Mouse (Mus musculus) MEL (cell line): ENCODE results near the gene Fam172a. TPM values are rescaled to one million over a fixed set of nuclear protein-coding genes. Genes with fewer than 3 reads are reported as not detected.

Source experiments
- DNase-seq: peaks from one replicate; pipeline ENCODE4 v3.0.0; 2011; ENCODE audit warnings: low read depth, low spot score
- H3K27ac ChIP-seq: 2 replicates; pipeline ENCODE4 v1.5.1; 2012; ENCODE audit warnings: low read depth, mild to moderate bottlenecking, control low read depth, low read length, moderate library complexity; ENCODE audit not compliant: control insufficient read depth
- H3K27me3 ChIP-seq, 2 experiments: fragments of 150-350 bp in 1 of 2; sonication (generic) in 1 of 2; 2 replicates each; pipeline ENCODE4 v1.6.1; 2012; ENCODE audit warnings: low read length in 2 of 2, mild to moderate bottlenecking in 2 of 2, improper control_type of control experiment in 1 of 2, moderate library complexity in 1 of 2; ENCODE audit not compliant: insufficient read depth in 2 of 2, control insufficient read depth in 1 of 2
- H3K36me3 ChIP-seq, 2 experiments: 2 replicates each; pipeline ENCODE4 v1.6.1; 2012 to 2014; ENCODE audit warnings: low read length in 2 of 2, improper control_type of control experiment in 1 of 2, inconsistent platforms in 1 of 2, mild to moderate bottlenecking in 1 of 2; ENCODE audit not compliant: insufficient read depth in 2 of 2, control insufficient read depth in 1 of 2
- H3K4me1 ChIP-seq, 2 experiments: fragments of 150-350 bp in 1 of 2; sonication (generic) in 1 of 2; 2 replicates each; pipeline ENCODE4 v1.6.1; 2012; ENCODE audit warnings: low read length in 2 of 2, improper control_type of control experiment in 1 of 2, mild to moderate bottlenecking in 1 of 2; ENCODE audit not compliant: insufficient read depth in 2 of 2, control insufficient read depth in 1 of 2
- H3K4me3 ChIP-seq, 2 experiments: fragments of 150-350 bp in 1 of 2; sonication (generic) in 1 of 2; 2 replicates each; pipeline ENCODE4 v1.5.1; 2012; ENCODE audit warnings: low read depth in 2 of 2, low read length in 2 of 2, mild to moderate bottlenecking in 2 of 2, moderate library complexity in 2 of 2, control low read depth in 1 of 2, improper control_type of control experiment in 1 of 2; ENCODE audit not compliant: control insufficient read depth in 1 of 2, insufficient read depth in 1 of 2
- H3K79me2 ChIP-seq: 2 replicates; pipeline ENCODE4 v1.6.1; 2012; ENCODE audit warnings: mild to moderate bottlenecking, low read length, moderate library complexity; ENCODE audit not compliant: control insufficient read depth, poor library complexity, insufficient read depth
- H3K9ac ChIP-seq: 2 replicates; pipeline ENCODE4 v1.6.1; 2012; ENCODE audit warnings: low read depth, mild to moderate bottlenecking, control low read depth, low read length, moderate library complexity; ENCODE audit not compliant: control insufficient read depth, poor library complexity, severe bottlenecking
- H3K9me3 ChIP-seq: fragments of 150-350 bp; sonication (generic); replicated peaks from 2 replicates; pipeline ENCODE4 v1.6.1; 2012; ENCODE audit warnings: mild to moderate bottlenecking, low read length, improper control_type of control experiment, moderate library complexity; ENCODE audit not compliant: insufficient read depth
- CHD1 ChIP-seq: IDR thresholded peaks from 2 replicates; pipeline ENCODE4 v1.6.1; 2012; ENCODE audit warnings: low read depth, mild to moderate bottlenecking, inconsistent platforms, low read length, improper control_type of control experiment
- ETS1 ChIP-seq: IDR thresholded peaks from 2 replicates; pipeline ENCODE4 v1.6.1; 2012; ENCODE audit warnings: low read depth, mild to moderate bottlenecking, inconsistent platforms, low read length, improper control_type of control experiment, moderate library complexity
- GATA1 ChIP-seq: IDR thresholded peaks from 2 replicates; pipeline ENCODE4 v1.6.1; 2011; ENCODE audit warnings: low read depth, low read length, improper control_type of control experiment
- HCFC1 ChIP-seq: IDR thresholded peaks from 2 replicates; pipeline ENCODE4 v1.6.1; 2012; ENCODE audit warnings: low read depth, mild to moderate bottlenecking, inconsistent platforms, low read length, improper control_type of control experiment, moderate library complexity
- MXI1 ChIP-seq: IDR thresholded peaks from 2 replicates; pipeline ENCODE4 v1.6.1; 2011; ENCODE audit warnings: mild to moderate bottlenecking, low read depth, low read length, improper control_type of control experiment
- MYC ChIP-seq: IDR thresholded peaks from 2 replicates; pipeline ENCODE4 v1.6.1; 2011; ENCODE audit warnings: low read depth, mild to moderate bottlenecking, low read length, improper control_type of control experiment, moderate library complexity
- NELFE ChIP-seq: IDR thresholded peaks from 2 replicates; pipeline ENCODE4 v1.6.1; 2011; ENCODE audit warnings: low read depth, low read length, improper control_type of control experiment
- POLR2AphosphoS5 ChIP-seq: IDR thresholded peaks from 2 replicates; pipeline ENCODE4 v1.6.1; 2012; ENCODE audit warnings: low read depth, borderline replicate concordance, mild to moderate bottlenecking, inconsistent platforms, low read length, moderate library complexity, mixed read lengths
- RAD21 ChIP-seq: IDR thresholded peaks from 2 replicates; pipeline ENCODE4 v1.6.1; 2011; ENCODE audit warnings: mild to moderate bottlenecking, low read depth, low read length, improper control_type of control experiment
- SMC3 ChIP-seq: IDR thresholded peaks from 2 replicates; pipeline ENCODE4 v1.6.1; 2011; ENCODE audit warnings: low read depth, low read length, improper control_type of control experiment
- TAL1 ChIP-seq: IDR thresholded peaks from 2 replicates; pipeline ENCODE4 v1.6.1; 2012; ENCODE audit warnings: mild to moderate bottlenecking, inconsistent platforms, low read length, moderate library complexity, mixed read lengths
- TCF12 ChIP-seq: IDR thresholded peaks from 2 replicates; pipeline ENCODE4 v1.6.1; 2014; ENCODE audit warnings: low read depth, mild to moderate bottlenecking, inconsistent platforms, low read length, improper control_type of control experiment, moderate library complexity
- UBTF ChIP-seq: IDR thresholded peaks from 2 replicates; pipeline ENCODE4 v1.6.1; 2012; ENCODE audit warnings: low read depth, mild to moderate bottlenecking, inconsistent platforms, low read length, improper control_type of control experiment, moderate library complexity, borderline replicate concordance; ENCODE audit not compliant: insufficient read depth
- ZC3H11A ChIP-seq: IDR thresholded peaks from 2 replicates; pipeline ENCODE4 v1.6.1; 2012; ENCODE audit warnings: low read depth, mild to moderate bottlenecking, inconsistent platforms, low read length, improper control_type of control experiment
- ZKSCAN1 ChIP-seq: IDR thresholded peaks from 2 replicates; pipeline ENCODE4 v1.6.1; 2012; ENCODE audit warnings: low read depth, mild to moderate bottlenecking, inconsistent platforms, low read length, improper control_type of control experiment, moderate library complexity
- ZMIZ1 ChIP-seq: IDR thresholded peaks from 2 replicates; pipeline ENCODE4 v1.6.1; 2012; ENCODE audit warnings: low read depth, mild to moderate bottlenecking, inconsistent platforms, low read length, improper control_type of control experiment, moderate library complexity
- ZNF384 ChIP-seq: IDR thresholded peaks from 2 replicates; pipeline ENCODE4 v1.6.1; 2012; ENCODE audit warnings: low read depth, mild to moderate bottlenecking, inconsistent platforms, low read length, improper control_type of control experiment
- polyA plus RNA-seq, 2 experiments: library from polyadenylated mRNA; stranded (reverse) in 1 of 2; unstranded in 1 of 2; fragments of >175 nt in 1 of 2; fragments of >200 nt in 1 of 2; gene quantifications; 2 replicates each; pipeline versions ENCODE4 v1.2.1 to v1.2.4; 2012; ENCODE audit warnings: low replicate concordance in 2 of 2, low read depth in 1 of 2; ENCODE audit not compliant: insufficient read length in 2 of 2, insufficient read depth in 1 of 2, missing spikeins in 1 of 2
- total RNA-seq: library from RNA; depleted of rRNA; stranded (reverse); fragments of 300-350 nt; gene quantifications from 2 replicates; pipeline ENCODE4 v1.2.3, GENCODE M21; 2012

The Fam172a gene
- total and polyA plus RNA-seq, 3 experiments, result 13.4 to 358 (median 19.6) TPM

DNA sequence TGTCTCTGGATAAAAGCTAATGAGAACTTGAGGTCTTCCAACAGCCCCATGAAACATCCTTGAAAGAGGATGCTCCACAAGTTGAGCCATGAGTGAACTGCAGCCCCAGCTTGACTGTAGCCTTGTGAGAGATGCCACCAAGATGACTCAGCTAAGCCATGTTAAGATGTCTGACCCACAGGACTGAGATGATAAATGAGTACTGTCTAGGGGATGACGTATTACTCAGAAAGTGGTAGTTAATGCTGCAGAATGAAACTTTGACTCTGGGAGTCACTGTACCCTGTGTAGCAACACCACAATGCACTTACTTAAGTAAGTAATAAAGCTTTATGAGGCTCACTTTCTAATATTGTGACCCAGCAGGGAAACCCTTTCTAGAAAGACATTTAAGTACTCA lies 308.3 kb downstream of the Fam172a start:
- H3K9ac ChIP-seq, result no peak overlapping the region
- no peaks in the 10 kb centered on the region for H3K27me3 ChIP-seq
- no peaks in the 10 kb centered on the region for H3K4me1 ChIP-seq
- no peaks in the 10 kb centered on the region for H3K9me3 ChIP-seq
- no peak for DNase-seq
- H3K36me3 ChIP-seq, result no peaks in the 10 kb centered on the region; a peak in 1 of 4 replicates
- no peak overlapping the region for H3K27ac ChIP-seq
- no peaks in the 10 kb centered on the region for H3K79me2 ChIP-seq
- no peak overlapping the region for H3K4me3 ChIP-seq
- TF ChIP-seq SMC3, result no peak
- no peak for TF ChIP-seq TCF12
- TF ChIP-seq ETS1, result no peak
- no peak for TF ChIP-seq RAD21
- no peak for TF ChIP-seq ZKSCAN1
- TF ChIP-seq POLR2AphosphoS5, result no peak
- TF ChIP-seq CHD1, result no peak
- no peak for TF ChIP-seq MXI1
- no peak for TF ChIP-seq GATA1
- TF ChIP-seq ZMIZ1, result no peak
- no peak for TF ChIP-seq NELFE
- no peak for TF ChIP-seq HCFC1
- no peak for TF ChIP-seq UBTF
- TF ChIP-seq MYC, result no peak

DNA sequence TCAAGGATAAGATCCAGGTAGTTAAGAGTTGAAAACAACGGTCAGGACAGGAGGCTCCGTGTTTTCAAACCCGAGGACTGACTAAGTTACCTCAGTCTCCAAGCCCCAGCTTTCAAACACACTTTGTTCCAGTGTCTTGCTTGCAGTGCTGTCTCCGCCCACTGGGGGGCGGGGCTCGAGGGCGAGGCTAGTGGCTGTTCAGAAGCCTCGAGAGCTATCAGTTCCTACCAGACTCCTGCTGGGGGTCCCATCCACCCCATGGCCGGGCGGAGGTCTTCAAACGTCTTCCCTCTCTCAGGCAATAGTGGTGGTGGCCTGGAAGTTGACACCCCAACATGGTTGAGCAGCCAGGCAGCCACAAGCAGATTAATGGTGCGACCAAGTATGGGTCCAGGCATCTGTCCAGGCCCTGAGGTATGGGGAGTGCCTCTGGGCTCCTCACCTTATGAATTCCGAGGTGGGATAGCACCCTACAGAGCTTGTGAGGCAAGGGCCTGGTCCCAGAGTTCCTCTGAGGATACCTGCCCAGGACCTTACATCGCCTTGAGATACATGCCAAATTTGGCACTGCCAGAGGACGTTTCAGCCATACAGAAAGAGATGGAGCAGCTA lies 323.0 kb downstream of the Fam172a start, which contains the start of gene Pou5f2:
TSS of gene Pou5f2 (plus strand) at position 220 of the 612 bp plus-strand sequence.
- peak; percentile 62 for DNase-seq
- no peak within 1 kb of the TSS for H3K4me3 ChIP-seq
- TF ChIP-seq TAL1, result no peak
- no peak for TF ChIP-seq ZC3H11A
- no peak for TF ChIP-seq ZNF384
- TF ChIP-seq NELFE, result no peak
- no peak for TF ChIP-seq ETS1

More for the DNA sequence above, 323.0 kb downstream of the Fam172a start, which contains the start of gene Pou5f2:
- H3K27ac ChIP-seq, result no peak within 1 kb of the TSS
- no peaks in the 10 kb centered on the region for H3K79me2 ChIP-seq
- H3K27me3 ChIP-seq, result no peaks in the 10 kb centered on the region
- no peak within 1 kb of the TSS for H3K9ac ChIP-seq
- H3K9me3 ChIP-seq, result no peaks in the 10 kb centered on the region
- peaks cover 0 to 8% of the 10 kb centered on the region in 2 experiments; a peak in 2 of 4 replicates for H3K4me1 ChIP-seq
- peaks cover 0 to 2% of the 10 kb centered on the region in 2 experiments; a peak in 2 of 4 replicates for H3K36me3 ChIP-seq
